Mouse (Mus musculus) forebrain, embryonic 14.5 days (tissue): ENCODE data around the gene Mid1ip1. TPM values are rescaled to one million over a fixed set of nuclear protein-coding genes. Genes with fewer than 3 reads are reported as not detected.
A peak's percentile ranks its signal among the peaks of the same experiment; 100 is the strongest.

Source experiments
- ATAC-seq: fragments of 200-750 bp; cut with Nextera tagmentation; 2 replicates; pipeline ENCODE4 v1.8.0; 2017; ENCODE audit warnings: mild to moderate bottlenecking, moderate library complexity
- DNase-seq: peaks from one replicate; pipeline ENCODE4 v3.0.0-alpha.2; 2015; ENCODE audit warnings: low spot score
- H3K27ac ChIP-seq: fragments of 300-500 bp; sonication (generic); 2 replicates; pipeline ENCODE4 v1.5.1; 2014; ENCODE audit warnings: low read depth, mild to moderate bottlenecking, control low read depth, low read length, moderate library complexity
- H3K27me3 ChIP-seq: fragments of 300-500 bp; sonication (generic); replicated peaks from 2 replicates; pipeline ENCODE4 v1.6.1; 2014; ENCODE audit warnings: low read length, control low read depth, mixed read lengths; ENCODE audit not compliant: control insufficient read depth, insufficient read depth
- H3K36me3 ChIP-seq: fragments of 300-500 bp; sonication (generic); 2 replicates; pipeline ENCODE4 v1.6.1; 2014; ENCODE audit warnings: low read length, control low read depth; ENCODE audit not compliant: control insufficient read depth, insufficient read depth
- H3K4me1 ChIP-seq: fragments of 300-500 bp; sonication (generic); 2 replicates; pipeline ENCODE4 v1.6.1; 2014; ENCODE audit warnings: antibody characterized with exemption, low read length, control low read depth; ENCODE audit not compliant: control insufficient read depth, insufficient read depth
- H3K4me2 ChIP-seq: fragments of 300-500 bp; sonication (generic); 2 replicates; pipeline ENCODE4 v1.6.1; 2014; ENCODE audit warnings: mild to moderate bottlenecking, control low read depth, low read length
- H3K4me3 ChIP-seq: fragments of 300-500 bp; sonication (generic); 2 replicates; pipeline ENCODE4 v1.5.1; 2014; ENCODE audit warnings: low read depth, low read length, control low read depth
- H3K9ac ChIP-seq: fragments of 300-500 bp; sonication (generic); 2 replicates; pipeline ENCODE4 v1.6.1; 2014; ENCODE audit warnings: mild to moderate bottlenecking, low read length, control low read depth, moderate library complexity
- H3K9me3 ChIP-seq: fragments of 300-500 bp; sonication (generic); replicated peaks from 2 replicates; pipeline ENCODE4 v1.6.1; 2016; ENCODE audit warnings: low read length, control low read depth, mixed read lengths; ENCODE audit not compliant: control insufficient read depth
- WGBS: fragments of 180-500 bp; shearing (Covaris S2); extraction: QIAGEN DNeasy Blood & Tissue Kit; methylation state at CpG from one replicate; pipeline ENCODE4 v1.1.7; 2014; 5-methylcytosine and 5-hydroxymethylcytosine counted together
- polyA plus RNA-seq: library from polyadenylated mRNA; unstranded; fragments of >200 nt; fragmentation: Nextera tagmentation; extraction: Ambion mirVana; gene quantifications from 2 replicates; pipeline ENCODE4 v1.2.1, GENCODE M21; 2014

Mid1ip1 gene
- polyA plus RNA-seq, 1 experiment from 2014 or later, result 57.7 TPM

DNA sequence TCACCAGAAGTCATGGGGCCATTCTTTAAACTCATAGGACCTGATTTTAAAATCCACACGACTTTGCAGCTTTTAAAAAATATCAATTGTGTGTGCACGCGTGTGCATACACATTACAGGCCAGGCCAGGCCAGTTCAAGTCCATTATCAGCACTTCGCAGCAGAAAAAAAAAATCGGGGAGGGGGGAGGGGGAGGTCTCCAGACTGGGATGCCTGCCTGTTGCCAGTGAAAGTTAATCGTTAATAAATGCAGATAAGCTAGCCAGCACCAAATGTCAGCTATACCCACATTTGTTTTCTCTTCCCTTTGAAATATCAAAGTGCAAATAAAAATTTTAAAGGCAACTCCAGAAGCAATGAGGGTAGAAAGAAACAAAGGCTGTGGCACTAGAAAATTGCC lies 5.6 kb downstream of the Mid1ip1 start:
- ATAC-seq (no peak), DNase-seq (no peak)
- no peaks in the 10 kb centered on the region for H3K27me3 ChIP-seq
- H3K9me3 ChIP-seq, result no peaks in the 10 kb centered on the region
- H3K9ac ChIP-seq, result no peak overlapping the region
- no peak overlapping the region for H3K27ac ChIP-seq
- H3K4me2 ChIP-seq, result peak overlapping the region; percentile 58
- H3K4me3 ChIP-seq, result 0 out of 2 replicates have a peak overlapping the region, but pooled peaks have one; percentile 4
- no peaks in the 10 kb centered on the region for H3K36me3 ChIP-seq
- WGBS, result 36% methylated on average over 6 of the region's 6 CpGs
- no peaks in the 10 kb centered on the region for H3K4me1 ChIP-seq

DNA sequence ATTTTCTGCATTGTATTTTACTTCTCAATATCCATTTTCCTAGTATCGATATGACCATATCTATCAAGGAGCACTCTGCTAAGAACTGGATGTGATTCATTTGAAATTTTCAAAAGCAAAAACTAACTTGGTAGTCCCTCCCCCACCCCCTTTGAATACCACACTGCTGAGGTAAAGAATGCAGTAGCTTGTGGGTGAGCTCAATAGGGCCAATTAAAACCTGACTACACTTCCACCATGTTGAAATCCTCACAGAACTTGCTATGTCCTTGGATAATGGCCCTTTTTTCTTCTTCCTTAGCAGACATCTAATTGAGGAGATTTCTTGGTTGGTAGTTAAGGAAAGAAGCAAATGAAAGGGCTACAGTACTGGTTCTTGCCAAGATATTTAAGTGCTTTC lies 9.8 kb downstream of the Mid1ip1 start:
- Histone ChIP-seq H3K9ac (no peak overlapping the region), H3K27me3 (no peaks in the 10 kb centered on the region), H3K9me3 (no peaks in the 10 kb centered on the region), H3K4me1 (no peaks in the 10 kb centered on the region), H3K27ac (no peak overlapping the region), H3K36me3 (no peaks in the 10 kb centered on the region), H3K4me2 (no peak overlapping the region), H3K4me3 (no peak overlapping the region)
- WGBS, result 33% methylated on average over 1 of the region's 1 CpGs
- DNase-seq (peak; percentile 58), ATAC-seq (peak; percentile 65; the same call in 1 of the 2 replicates)

DNA sequence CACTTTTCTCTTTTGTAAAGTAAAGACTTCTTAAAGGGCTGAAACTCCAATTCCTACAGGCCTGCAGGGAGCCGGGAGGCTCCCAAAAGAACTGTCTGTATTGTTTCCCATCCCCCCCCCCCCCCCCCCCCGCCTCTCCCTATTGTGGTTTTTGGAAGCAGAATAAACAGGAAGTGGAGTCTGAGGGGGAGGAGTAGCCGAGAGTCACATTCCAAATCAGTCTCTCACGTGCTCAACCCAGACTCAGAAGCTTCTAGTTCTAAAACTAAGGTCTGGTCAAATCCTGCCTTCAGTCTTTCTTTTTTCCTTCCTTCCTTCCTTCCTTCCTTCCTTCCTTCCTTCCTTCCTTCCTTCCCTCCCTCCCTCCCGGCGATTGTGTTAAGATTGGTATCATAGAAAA lies 14.7 kb downstream of the Mid1ip1 start:
- WGBS, result 44% methylated on average over 5 of the region's 6 CpGs
- DNase-seq (no peak), ATAC-seq (no peak)
- H3K9ac ChIP-seq, result no peak overlapping the region
- no peaks in the 10 kb centered on the region for H3K27me3 ChIP-seq
- H3K36me3 ChIP-seq, result no peaks in the 10 kb centered on the region
- H3K9me3 ChIP-seq, result no peaks in the 10 kb centered on the region
- H3K27ac ChIP-seq, result no peak overlapping the region
- H3K4me1 ChIP-seq, result no peaks in the 10 kb centered on the region
- no peak overlapping the region for H3K4me2 ChIP-seq
- H3K4me3 ChIP-seq, result no peak overlapping the region

DNA sequence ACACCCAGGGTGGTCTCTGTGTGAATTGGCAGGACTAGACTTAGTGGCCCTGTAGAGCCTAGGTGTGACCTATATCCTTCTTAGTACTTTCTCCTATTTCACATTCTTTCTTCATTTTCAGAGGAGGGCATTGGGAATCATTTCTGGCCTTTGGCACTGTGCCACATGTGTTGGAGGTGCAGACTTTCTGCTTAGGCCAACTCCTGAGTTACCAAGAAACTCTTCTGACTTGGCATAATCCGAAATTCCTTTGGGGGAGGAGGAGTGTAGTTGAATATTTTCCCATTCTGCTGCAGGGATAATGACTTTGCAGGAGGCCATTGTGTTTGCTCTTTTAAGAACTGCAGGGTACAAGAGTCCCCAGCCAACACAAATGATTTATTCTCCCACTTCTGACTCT lies 19.6 kb downstream of the Mid1ip1 start:
- ATAC-seq (no peak), DNase-seq (no peak)
- 12% methylated on average over 1 of the region's 1 CpGs for WGBS

DNA sequence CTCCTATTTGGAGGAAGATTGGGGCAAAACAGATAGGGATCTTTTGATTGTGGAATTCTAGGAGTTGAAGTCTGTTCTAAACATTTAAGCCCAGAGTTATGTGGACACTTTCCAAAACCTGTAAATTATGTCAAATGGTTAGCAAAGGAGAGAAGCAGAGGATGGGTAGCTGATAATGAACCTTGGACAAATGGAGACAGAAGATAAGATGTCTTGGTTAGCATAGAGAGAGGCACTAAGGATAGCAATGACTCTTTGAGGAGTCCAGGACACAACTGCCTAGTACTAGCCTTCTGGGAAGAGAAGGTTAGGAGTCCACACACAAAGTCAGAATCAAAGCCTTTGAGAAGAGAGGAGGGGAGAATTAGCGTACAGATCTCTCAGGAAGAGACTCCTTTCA lies 20.1 kb downstream of the Mid1ip1 start:
- H3K9me3 ChIP-seq, result no peaks in the 10 kb centered on the region
- DNase-seq (no peak), ATAC-seq (no peak)
- 48% methylated on average over 1 of the region's 1 CpGs for WGBS
- no peak overlapping the region for H3K27ac ChIP-seq
- H3K36me3 ChIP-seq, result no peaks in the 10 kb centered on the region
- no peaks in the 10 kb centered on the region for H3K27me3 ChIP-seq
- H3K9ac ChIP-seq, result no peak overlapping the region
- H3K4me1 ChIP-seq, result no peaks in the 10 kb centered on the region
- no peak overlapping the region for H3K4me2 ChIP-seq
- H3K4me3 ChIP-seq, result no peak overlapping the region

More for the DNA sequence above, 19.6 kb downstream of the Mid1ip1 start:
- Histone ChIP-seq H3K4me1 (no peaks in the 10 kb centered on the region), H3K9me3 (no peaks in the 10 kb centered on the region), H3K36me3 (no peaks in the 10 kb centered on the region), H3K27ac (no peak overlapping the region), H3K4me2 (no peak overlapping the region), H3K4me3 (no peak overlapping the region), H3K27me3 (no peaks in the 10 kb centered on the region), H3K9ac (no peak overlapping the region)

DNA sequence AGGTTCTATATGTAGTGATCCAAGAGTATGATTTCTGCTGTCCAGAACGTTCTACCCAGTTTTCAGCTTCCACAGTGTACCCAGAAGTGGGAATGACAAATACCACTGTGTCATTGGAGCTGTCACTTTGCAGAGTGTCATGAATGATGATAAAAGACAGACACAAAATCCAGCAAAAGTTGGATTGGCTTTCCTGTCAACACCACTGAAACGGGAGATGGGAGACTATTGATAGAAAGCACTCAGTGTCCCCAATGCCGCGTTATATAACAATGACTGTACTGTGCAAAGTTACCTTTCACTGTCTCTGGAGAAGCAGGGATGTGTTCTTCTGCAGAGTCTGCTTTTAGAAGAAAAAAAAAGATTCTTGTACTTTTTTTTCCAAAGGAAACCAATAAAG lies 44.1 kb downstream of the Mid1ip1 start:
- DNase-seq (no peak), ATAC-seq (no peak)

DNA sequence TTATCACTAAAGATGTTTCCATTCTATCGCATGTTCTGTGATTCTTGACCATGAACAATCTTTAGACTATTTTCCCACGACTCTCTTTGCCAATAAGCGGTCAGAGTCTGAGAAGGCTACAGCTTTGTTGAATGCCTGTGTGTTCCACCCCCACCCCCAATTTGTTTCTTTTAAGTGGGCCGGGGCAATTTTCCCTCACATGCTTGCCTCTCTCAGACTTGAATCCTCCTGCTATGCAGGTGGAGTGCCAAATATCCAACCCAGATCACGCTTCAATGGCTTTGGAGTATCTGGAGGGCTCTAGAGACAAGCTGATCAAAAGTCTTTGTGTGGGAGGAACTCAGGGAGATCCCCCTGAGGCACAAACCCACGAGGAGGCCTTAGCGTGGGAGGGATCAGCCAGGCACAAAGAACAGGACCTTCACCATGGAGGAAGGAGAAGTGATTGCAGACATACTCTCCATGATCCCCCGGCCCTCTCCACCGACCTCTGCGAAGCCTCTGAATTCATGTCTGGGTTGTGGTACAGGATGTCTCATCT lies 48.7 kb downstream of the Mid1ip1 start:
- no peaks in the 10 kb centered on the region for H3K36me3 ChIP-seq
- no peak overlapping the region for H3K4me2 ChIP-seq
- peak; percentile 50 for DNase-seq
- H3K4me1 ChIP-seq, result no peaks in the 10 kb centered on the region
- peak overlapping the region; percentile 9; the same call in 1 of the 2 replicates for H3K27ac ChIP-seq
- no peaks in the 10 kb centered on the region for H3K27me3 ChIP-seq
- 0 out of 2 replicates have a peak, but pooled peaks have one; percentile 32 for ATAC-seq
- WGBS, result 54% methylated on average over 10 of the region's 10 CpGs
- H3K4me3 ChIP-seq, result no peak overlapping the region
- H3K9ac ChIP-seq, result no peak overlapping the region
- no peaks in the 10 kb centered on the region for H3K9me3 ChIP-seq

More for the DNA sequence above, 44.1 kb downstream of the Mid1ip1 start:
- Histone ChIP-seq H3K9me3 (no peaks in the 10 kb centered on the region), H3K4me2 (no peak overlapping the region), H3K4me1 (no peaks in the 10 kb centered on the region), H3K4me3 (no peak overlapping the region), H3K36me3 (no peaks in the 10 kb centered on the region), H3K27ac (no peak overlapping the region), H3K9ac (no peak overlapping the region), H3K27me3 (no peaks in the 10 kb centered on the region)
- WGBS, result 86% methylated on average over 4 of the region's 4 CpGs

Other genes with a start within 250 kb of the Mid1ip1 start
- 277 and 328 TPM in 2 replicates for gene Tspan7, start 229.9 kb upstream of the Mid1ip1 start, polyA plus RNA-seq